Mouse (Mus musculus): ENCODE measurements around the gene Nphs2. TPM values are rescaled to one million over a fixed set of nuclear protein-coding genes. Genes with fewer than 3 reads are reported as not detected.
"Not testable (repeated sequence)": the region's sequence is repeated elsewhere in the genome, so short reads cannot be mapped to it uniquely, and the experiment has no call there.

Nphs2 gene
- total RNA-seq (2014; rRNA removed) (not detected in 2 replicates), polyA plus RNA-seq (2012; rRNA removed) (not detected in 2 replicates)

GRCm38 (mm10) chr1:156310630-156311029, at the start of gene Nphs2:
Nphs2 (plus strand) TSS chr1:156310727.
- 7% methylated on average over 29 of the region's 29 CpGs for WGBS
- Histone ChIP-seq H3K4me1 (ENCODE audit: control insufficient read depth, insufficient read depth, low read length) (no peaks in the 10 kb centered on the region), H3K4me3 (ENCODE audit: insufficient read depth, low read depth, low read length) (no peak within 1 kb of the TSS), H3K27me3 (ENCODE audit: control insufficient read depth, insufficient read depth, low read length) (peaks cover 12% of the 10 kb centered on the region; the same call in 1 of the 2 replicates), H3K36me3 (ENCODE audit: control insufficient read depth, insufficient read depth, low read length) (no peaks in the 10 kb centered on the region), H3K9ac (ENCODE audit: low read depth, low read length) (no peak within 1 kb of the TSS), H3K27ac (replicated peaks; ENCODE audit: insufficient read depth, low read depth, low read length) (no peak within 1 kb of the TSS), H3K79me2 (ENCODE audit: control insufficient read depth, insufficient read depth, low read length) (no peaks in the 10 kb centered on the region)
- DNase-seq (ENCODE audit: extremely low read depth, low read depth, low spot score) = no peak
- no peak for TF ChIP-seq POLR2A (IDR thresholded peaks at IDR 0.05; ENCODE audit: extremely low read depth, insufficient read depth, low read length)
- TF ChIP-seq CTCF (IDR thresholded peaks at IDR 0.05; ENCODE audit: low read depth, low read length) = no peak

GRCm38 (mm10) chr1:156263352-156263751, 47.2 kb upstream of the Nphs2 start:
- Histone ChIP-seq H3K4me3 (ENCODE audit: insufficient read depth, low read depth, low read length) (no peak overlapping the region), H3K27ac (replicated peaks; ENCODE audit: insufficient read depth, low read depth, low read length) (no peak overlapping the region), H3K79me2 (ENCODE audit: control insufficient read depth, insufficient read depth, low read length) (no peaks in the 10 kb centered on the region), H3K36me3 (ENCODE audit: control insufficient read depth, insufficient read depth, low read length) (no peaks in the 10 kb centered on the region), H3K27me3 (ENCODE audit: control insufficient read depth, insufficient read depth, low read length) (no peaks in the 10 kb centered on the region; the same call in 1 of the 2 replicates), H3K9ac (ENCODE audit: low read depth, low read length) (no peak overlapping the region), H3K4me1 (ENCODE audit: control insufficient read depth, insufficient read depth, low read length) (no peaks in the 10 kb centered on the region)
- peak; percentile 28 for DNase-seq (ENCODE audit: extremely low read depth, low read depth, low spot score)
- peak; percentile 87 for TF ChIP-seq CTCF (IDR thresholded peaks at IDR 0.05; ENCODE audit: low read depth, low read length)
- TF ChIP-seq POLR2A (IDR thresholded peaks at IDR 0.05; ENCODE audit: extremely low read depth, insufficient read depth, low read length) = no peak
- WGBS = 55% methylated on average over 2 of the region's 2 CpGs

- Histone ChIP-seq H3K27me3 (ENCODE audit: control insufficient read depth, insufficient read depth, low read length) (no peaks in the 10 kb centered on the region; the same call in 1 of the 2 replicates), H3K36me3 (ENCODE audit: control insufficient read depth, insufficient read depth, low read length) (no peaks in the 10 kb centered on the region), H3K9ac (ENCODE audit: low read depth, low read length) (no peak overlapping the region), H3K27ac (replicated peaks; ENCODE audit: insufficient read depth, low read depth, low read length) (no peak overlapping the region), H3K4me3 (ENCODE audit: insufficient read depth, low read depth, low read length) (no peak overlapping the region), H3K79me2 (ENCODE audit: control insufficient read depth, insufficient read depth, low read length) (no peaks in the 10 kb centered on the region), H3K4me1 (ENCODE audit: control insufficient read depth, insufficient read depth, low read length) (no peaks in the 10 kb centered on the region)
- TF ChIP-seq CTCF (IDR thresholded peaks at IDR 0.05; ENCODE audit: low read depth, low read length) (no peak), POLR2A (IDR thresholded peaks at IDR 0.05; ENCODE audit: extremely low read depth, insufficient read depth, low read length) (no peak)
- no peak for DNase-seq (ENCODE audit: extremely low read depth, low read depth, low spot score)
- 84% methylated on average over 8 of the region's 8 CpGs for WGBS
Measured at GRCm38 (mm10) chr1:156263946-156264345, 46.6 kb upstream of the Nphs2 start.

GRCm38 (mm10) chr1:156268546-156268945, 42.0 kb upstream of the Nphs2 start:
- H3K9ac ChIP-seq (ENCODE audit: low read depth, low read length); H3K27me3 ChIP-seq (ENCODE audit: control insufficient read depth, insufficient read depth, low read length); H3K4me3 ChIP-seq (ENCODE audit: insufficient read depth, low read depth, low read length); H3K27ac ChIP-seq (replicated peaks; ENCODE audit: insufficient read depth, low read depth, low read length); H3K4me1 ChIP-seq (ENCODE audit: control insufficient read depth, insufficient read depth, low read length); H3K79me2 ChIP-seq (ENCODE audit: control insufficient read depth, insufficient read depth, low read length); DNase-seq (ENCODE audit: extremely low read depth, low read depth, low spot score); H3K36me3 ChIP-seq (ENCODE audit: control insufficient read depth, insufficient read depth, low read length): not testable (repeated sequence)
- WGBS = 66% methylated on average over 3 of the region's 3 CpGs

- Histone ChIP-seq H3K27me3 (ENCODE audit: control insufficient read depth, insufficient read depth, low read length) (0 out of 2 replicates have a peak, but pooled peaks cover 2% of the 10 kb centered on the region), H3K36me3 (ENCODE audit: control insufficient read depth, insufficient read depth, low read length) (no peaks in the 10 kb centered on the region), H3K9ac (ENCODE audit: low read depth, low read length) (no peak overlapping the region), H3K4me1 (ENCODE audit: control insufficient read depth, insufficient read depth, low read length) (no peaks in the 10 kb centered on the region), H3K79me2 (ENCODE audit: control insufficient read depth, insufficient read depth, low read length) (no peaks in the 10 kb centered on the region), H3K27ac (replicated peaks; ENCODE audit: insufficient read depth, low read depth, low read length) (no peak overlapping the region), H3K4me3 (ENCODE audit: insufficient read depth, low read depth, low read length) (no peak overlapping the region)
- no peak for DNase-seq (ENCODE audit: extremely low read depth, low read depth, low spot score)
- TF ChIP-seq CTCF (IDR thresholded peaks at IDR 0.05; ENCODE audit: low read depth, low read length) = no peak
- no peak for TF ChIP-seq POLR2A (IDR thresholded peaks at IDR 0.05; ENCODE audit: extremely low read depth, insufficient read depth, low read length)
- WGBS = 82% methylated on average over 9 of the region's 9 CpGs
Measured at GRCm38 (mm10) chr1:156270471-156270870, 40.1 kb upstream of the Nphs2 start.

- WGBS = 59% methylated on average over 5 of the region's 5 CpGs
- TF ChIP-seq POLR2A (IDR thresholded peaks at IDR 0.05; ENCODE audit: extremely low read depth, insufficient read depth, low read length) (no peak), CTCF (IDR thresholded peaks at IDR 0.05; ENCODE audit: low read depth, low read length) (no peak)
- Histone ChIP-seq H3K27me3 (ENCODE audit: control insufficient read depth, insufficient read depth, low read length) (0 out of 2 replicates have a peak, but pooled peaks cover 2% of the 10 kb centered on the region), H3K79me2 (ENCODE audit: control insufficient read depth, insufficient read depth, low read length) (no peaks in the 10 kb centered on the region), H3K27ac (replicated peaks; ENCODE audit: insufficient read depth, low read depth, low read length) (no peak overlapping the region), H3K9ac (ENCODE audit: low read depth, low read length) (no peak overlapping the region), H3K4me3 (ENCODE audit: insufficient read depth, low read depth, low read length) (no peak overlapping the region), H3K4me1 (ENCODE audit: control insufficient read depth, insufficient read depth, low read length) (no peaks in the 10 kb centered on the region), H3K36me3 (ENCODE audit: control insufficient read depth, insufficient read depth, low read length) (no peaks in the 10 kb centered on the region)
- DNase-seq (ENCODE audit: extremely low read depth, low read depth, low spot score) = no peak
Measured at GRCm38 (mm10) chr1:156271654-156272053, 38.9 kb upstream of the Nphs2 start.

Measured in liver, adult 2 months (tissue).